Mouse (Mus musculus): Measurements from ENCODE around the gene Zbtb38. TPM values are rescaled to one million over a fixed set of nuclear protein-coding genes. Genes with fewer than 3 reads are reported as not detected.

Zbtb38 gene
- polyA plus RNA-seq, 1 experiment = 15.0 TPM

GRCm38 (mm10) chr9:96708905-96709304 lies 43.7 kb downstream of the Zbtb38 start:
- DNase-seq (ENCODE audit: low read depth) = no peak
- TF ChIP-seq POLR2A (IDR thresholded peaks at IDR 0.05; ENCODE audit: borderline replicate concordance, extremely low read depth, insufficient read depth, insufficient read length, poor library complexity, severe bottlenecking) (no peak), CTCF (IDR thresholded peaks at IDR 0.05; ENCODE audit: borderline replicate concordance, extremely low read depth, insufficient read depth, insufficient read length) (no peak)

- TF ChIP-seq CTCF (IDR thresholded peaks at IDR 0.05; ENCODE audit: borderline replicate concordance, extremely low read depth, insufficient read depth, insufficient read length) = no peak
- TF ChIP-seq POLR2A (IDR thresholded peaks at IDR 0.05; ENCODE audit: borderline replicate concordance, extremely low read depth, insufficient read depth, insufficient read length, poor library complexity, severe bottlenecking) = no peak
- no peak for DNase-seq (ENCODE audit: low read depth)
Measured at GRCm38 (mm10) chr9:96707964-96708363, 44.7 kb downstream of the Zbtb38 start.

GRCm38 (mm10) chr9:96705576-96706285 lies 46.9 kb downstream of the Zbtb38 start:
- TF ChIP-seq CTCF (IDR thresholded peaks at IDR 0.05; ENCODE audit: borderline replicate concordance, extremely low read depth, insufficient read depth, insufficient read length) = no peak
- TF ChIP-seq POLR2A (IDR thresholded peaks at IDR 0.05; ENCODE audit: borderline replicate concordance, extremely low read depth, insufficient read depth, insufficient read length, poor library complexity, severe bottlenecking) = no peak
- DNase-seq (ENCODE audit: low read depth) = peak; percentile 60

GRCm38 (mm10) chr9:96704935-96705334 lies 47.7 kb downstream of the Zbtb38 start:
- DNase-seq (ENCODE audit: low read depth) = no peak
- TF ChIP-seq CTCF (IDR thresholded peaks at IDR 0.05; ENCODE audit: borderline replicate concordance, extremely low read depth, insufficient read depth, insufficient read length) (no peak), POLR2A (IDR thresholded peaks at IDR 0.05; ENCODE audit: borderline replicate concordance, extremely low read depth, insufficient read depth, insufficient read length, poor library complexity, severe bottlenecking) (no peak)

GRCm38 (mm10) chr9:96701891-96702290 lies 50.7 kb downstream of the Zbtb38 start:
- no peak for TF ChIP-seq CTCF (IDR thresholded peaks at IDR 0.05; ENCODE audit: borderline replicate concordance, extremely low read depth, insufficient read depth, insufficient read length)
- TF ChIP-seq POLR2A (IDR thresholded peaks at IDR 0.05; ENCODE audit: borderline replicate concordance, extremely low read depth, insufficient read depth, insufficient read length, poor library complexity, severe bottlenecking) = no peak
- no peak for DNase-seq (ENCODE audit: low read depth)

GRCm38 (mm10) chr9:96699276-96700035 lies 53.2 kb downstream of the Zbtb38 start:
- no peak for DNase-seq (ENCODE audit: low read depth)
- TF ChIP-seq CTCF (IDR thresholded peaks at IDR 0.05; ENCODE audit: borderline replicate concordance, extremely low read depth, insufficient read depth, insufficient read length) (peak; percentile 6; the same call in 1 of the 2 replicates), POLR2A (IDR thresholded peaks at IDR 0.05; ENCODE audit: borderline replicate concordance, extremely low read depth, insufficient read depth, insufficient read length, poor library complexity, severe bottlenecking) (no peak)

GRCm38 (mm10) chr9:96696788-96697492 lies 55.7 kb downstream of the Zbtb38 start:
- no peak for DNase-seq (ENCODE audit: low read depth)
- no peak for TF ChIP-seq POLR2A (IDR thresholded peaks at IDR 0.05; ENCODE audit: borderline replicate concordance, extremely low read depth, insufficient read depth, insufficient read length, poor library complexity, severe bottlenecking)
- no peak for TF ChIP-seq CTCF (IDR thresholded peaks at IDR 0.05; ENCODE audit: borderline replicate concordance, extremely low read depth, insufficient read depth, insufficient read length)

- DNase-seq (ENCODE audit: low read depth) = no peak
- TF ChIP-seq CTCF (IDR thresholded peaks at IDR 0.05; ENCODE audit: borderline replicate concordance, extremely low read depth, insufficient read depth, insufficient read length) (no peak), POLR2A (IDR thresholded peaks at IDR 0.05; ENCODE audit: borderline replicate concordance, extremely low read depth, insufficient read depth, insufficient read length, poor library complexity, severe bottlenecking) (no peak)
Measured at GRCm38 (mm10) chr9:96696141-96696561, 56.5 kb downstream of the Zbtb38 start.

- DNase-seq (ENCODE audit: low read depth) = peak; percentile 41
- no peak for TF ChIP-seq POLR2A (IDR thresholded peaks at IDR 0.05; ENCODE audit: borderline replicate concordance, extremely low read depth, insufficient read depth, insufficient read length, poor library complexity, severe bottlenecking)
- no peak for TF ChIP-seq CTCF (IDR thresholded peaks at IDR 0.05; ENCODE audit: borderline replicate concordance, extremely low read depth, insufficient read depth, insufficient read length)
Measured at GRCm38 (mm10) chr9:96690461-96690863, 62.2 kb downstream of the Zbtb38 start.

- no peak for DNase-seq (ENCODE audit: low read depth)
- TF ChIP-seq POLR2A (IDR thresholded peaks at IDR 0.05; ENCODE audit: borderline replicate concordance, extremely low read depth, insufficient read depth, insufficient read length, poor library complexity, severe bottlenecking) = no peak
- TF ChIP-seq CTCF (IDR thresholded peaks at IDR 0.05; ENCODE audit: borderline replicate concordance, extremely low read depth, insufficient read depth, insufficient read length) = no peak
Measured at GRCm38 (mm10) chr9:96689076-96689475, 63.6 kb downstream of the Zbtb38 start.

Measured in brain, embryonic 14.5 days (tissue).